Mouse (Mus musculus): ENCODE measurements around the gene Uqcrq. TPM values are rescaled to one million over a fixed set of nuclear protein-coding genes. Genes with fewer than 3 reads are reported as not detected.

The Uqcrq gene
- total and polyA plus RNA-seq, 3 experiments, result 72.4 to 1,130 TPM; not detected in 1

GRCm38 (mm10) chr11:53413871-53414270, 16.8 kb downstream of the Uqcrq start:
- Histone ChIP-seq H3K9ac (ENCODE audit: control insufficient read depth, low read depth, low read length, poor library complexity, severe bottlenecking) (no peak overlapping the region), H3K27ac (ENCODE audit: control insufficient read depth, low read depth, low read length) (no peak overlapping the region), H3K4me1 (ENCODE audit: control insufficient read depth in 1 of 2, insufficient read depth in 2 of 2, low read length in 2 of 2) (no peaks in the 10 kb centered on the region), H3K36me3 (ENCODE audit: control insufficient read depth in 1 of 2, insufficient read depth in 2 of 2, low read length in 2 of 2) (peaks cover 0 to 63% of the 10 kb centered on the region in 2 experiments; a peak in 2 of 4 replicates), H3K79me2 (ENCODE audit: control insufficient read depth, insufficient read depth, low read length, poor library complexity) (no peaks in the 10 kb centered on the region), H3K9me3 (replicated peaks; ENCODE audit: insufficient read depth, low read length) (no peaks in the 10 kb centered on the region), H3K4me3 (ENCODE audit: control insufficient read depth in 1 of 2, insufficient read depth in 1 of 2, low read depth in 2 of 2, low read length in 2 of 2) (no peak overlapping the region), H3K27me3 (ENCODE audit: control insufficient read depth in 1 of 2, insufficient read depth in 2 of 2, low read length in 2 of 2) (no peaks in the 10 kb centered on the region)
- no peak for DNase-seq (ENCODE audit: low read depth, low spot score)
- TF ChIP-seq JUND (IDR thresholded peaks at IDR 0.05; ENCODE audit: low read depth, low read length) (no peak), MYC (IDR thresholded peaks at IDR 0.05; ENCODE audit: low read depth, low read length) (no peak), GABPA (IDR thresholded peaks at IDR 0.05; ENCODE audit: low read depth, low read length) (no peak), MXI1 (IDR thresholded peaks at IDR 0.05; ENCODE audit: low read depth, low read length) (no peak), EP300 (IDR thresholded peaks at IDR 0.05; ENCODE audit: low read depth in 1 of 2, low read length in 2 of 2) (no peak), TAL1 (IDR thresholded peaks at IDR 0.05; ENCODE audit: low read length) (no peak), UBTF (IDR thresholded peaks at IDR 0.05; ENCODE audit: borderline replicate concordance, insufficient read depth, low read depth, low read length) (no peak), HCFC1 (IDR thresholded peaks at IDR 0.05; ENCODE audit: low read depth, low read length) (no peak)

GRCm38 (mm10) chr11:53411738-53412137, 18.9 kb downstream of the Uqcrq start:
- Histone ChIP-seq H3K4me3 (ENCODE audit: control insufficient read depth in 1 of 2, insufficient read depth in 1 of 2, low read depth in 2 of 2, low read length in 2 of 2) (no peak overlapping the region), H3K4me1 (ENCODE audit: control insufficient read depth in 1 of 2, insufficient read depth in 2 of 2, low read length in 2 of 2) (no peaks in the 10 kb centered on the region), H3K36me3 (ENCODE audit: control insufficient read depth in 1 of 2, insufficient read depth in 2 of 2, low read length in 2 of 2) (peaks cover 0 to 71% of the 10 kb centered on the region in 2 experiments; a peak in 2 of 4 replicates), H3K9me3 (replicated peaks; ENCODE audit: insufficient read depth, low read length) (no peaks in the 10 kb centered on the region), H3K79me2 (ENCODE audit: control insufficient read depth, insufficient read depth, low read length, poor library complexity) (no peaks in the 10 kb centered on the region), H3K9ac (ENCODE audit: control insufficient read depth, low read depth, low read length, poor library complexity, severe bottlenecking) (no peak overlapping the region), H3K27me3 (ENCODE audit: control insufficient read depth in 1 of 2, insufficient read depth in 2 of 2, low read length in 2 of 2) (no peaks in the 10 kb centered on the region), H3K27ac (ENCODE audit: control insufficient read depth, low read depth, low read length) (no peak overlapping the region)
- TF ChIP-seq KAT2A (conservative IDR thresholded peaks at IDR 0.05; ENCODE audit: low read depth, low read length) (no peak), HCFC1 (IDR thresholded peaks at IDR 0.05; ENCODE audit: low read depth, low read length) (no peak), CHD1 (IDR thresholded peaks at IDR 0.05; ENCODE audit: low read depth, low read length) (no peak), JUND (IDR thresholded peaks at IDR 0.05; ENCODE audit: low read depth, low read length) (no peak), E2F4 (IDR thresholded peaks at IDR 0.05; ENCODE audit: borderline replicate concordance, low read depth, low read length) (no peak), MEF2A (IDR thresholded peaks at IDR 0.05; ENCODE audit: extremely low read depth, insufficient replicate concordance, low read depth, low read length, poor library complexity, severe bottlenecking) (no peak), MAFK (IDR thresholded peaks at IDR 0.05; ENCODE audit: borderline replicate concordance, low read depth, low read length) (no peak), RAD21 (IDR thresholded peaks at IDR 0.05; ENCODE audit: low read depth, low read length) (peak; percentile 55), TCF12 (IDR thresholded peaks at IDR 0.05; ENCODE audit: low read depth, low read length) (no peak), ELF1 (IDR thresholded peaks at IDR 0.05; ENCODE audit: low read depth, low read length) (0 out of 2 replicates have a peak, but pooled peaks have one; percentile 4), GATA1 (IDR thresholded peaks at IDR 0.05; ENCODE audit: low read depth, low read length) (no peak), CTCF (IDR thresholded peaks at IDR 0.05 in 2 of 3, conservative IDR thresholded peaks at IDR 0.05 in 1 of 3; ENCODE audit: control insufficient read depth in 1 of 3, insufficient read depth in 1 of 3, low read depth in 2 of 3, low read length in 3 of 3, poor library complexity in 1 of 3, severe bottlenecking in 1 of 3) (peak; percentile 47 to 85 (median 68)), POLR2A (IDR thresholded peaks at IDR 0.05; ENCODE audit: control insufficient read depth in 1 of 2, insufficient read depth in 1 of 2, low read depth in 1 of 2, low read length in 2 of 2, poor library complexity in 1 of 2) (no peak), TBP (IDR thresholded peaks at IDR 0.05; ENCODE audit: low read depth, low read length) (no peak), ZC3H11A (IDR thresholded peaks at IDR 0.05; ENCODE audit: low read depth, low read length) (peak; percentile 41), ETS1 (IDR thresholded peaks at IDR 0.05; ENCODE audit: low read depth, low read length) (no peak), ZKSCAN1 (IDR thresholded peaks at IDR 0.05; ENCODE audit: low read depth, low read length) (no peak), POLR2AphosphoS2 (IDR thresholded peaks at IDR 0.05; ENCODE audit: low read length) (no peak), MAX (IDR thresholded peaks at IDR 0.05; ENCODE audit: low read length) (no peak), SIN3A (IDR thresholded peaks at IDR 0.05; ENCODE audit: low read length) (0 out of 2 replicates have a peak, but pooled peaks have one; percentile 12), USF2 (IDR thresholded peaks at IDR 0.05; ENCODE audit: borderline replicate concordance in 1 of 2, insufficient read depth in 1 of 2, low read depth in 1 of 2, low read length in 2 of 2) (no peak), SMC3 (IDR thresholded peaks at IDR 0.05; ENCODE audit: low read depth, low read length) (peak; percentile 82), TAL1 (IDR thresholded peaks at IDR 0.05; ENCODE audit: low read length) (no peak), EP300 (IDR thresholded peaks at IDR 0.05; ENCODE audit: low read depth in 1 of 2, low read length in 2 of 2) (no peak), ZMIZ1 (IDR thresholded peaks at IDR 0.05; ENCODE audit: low read depth, low read length) (no peak), BHLHE40 (IDR thresholded peaks at IDR 0.05; ENCODE audit: borderline replicate concordance, low read depth, low read length) (no peak), USF1 (IDR thresholded peaks at IDR 0.05; ENCODE audit: low read depth, low read length) (no peak)
- DNase-seq (ENCODE audit: low read depth, low spot score), result peak; percentile 74

Measured in MEL (cell line).